Comparison of ENCODE assay signal across 19 mouse cellular contexts in the genomic region with DNA sequence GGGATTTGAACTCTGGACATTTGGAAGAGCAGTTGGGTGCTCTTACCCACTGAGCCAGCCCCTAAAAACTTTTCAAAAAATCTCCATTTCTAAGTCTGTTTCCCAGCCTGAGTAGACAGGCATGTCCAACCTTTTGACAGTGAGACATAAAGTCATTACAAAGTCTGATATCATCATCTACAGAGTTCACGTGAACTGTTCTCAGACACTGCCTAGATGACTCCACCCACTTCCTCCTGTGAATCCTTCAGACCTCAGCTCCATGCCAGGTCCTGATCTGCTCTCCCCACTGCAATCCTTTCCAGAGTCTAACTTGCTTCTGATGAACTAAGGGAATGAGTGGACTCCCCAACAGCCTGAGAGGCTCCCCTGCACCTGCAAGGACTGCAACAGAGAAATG. TPM values are rescaled to one million over a fixed set of nuclear protein-coding genes. Genes with fewer than 3 reads are reported as not detected.
A peak's percentile ranks its signal among the peaks of the same experiment; 100 is the strongest.
DNase-seq lines count a peak whose midpoint lies in the region; ATAC-seq lines count a peak whose summit lies in the region.
"Had no signal": no experiment of that assay in that cellular context is flagged by ENCODE, and none has a peak within 500 bp of the region (broad histone marks: within the 10 kb centered on the region; RNA-seq: fewer than 3 reads in every experiment).

No protein-coding gene starts in this region.

- ATAC-seq in megakaryocyte progenitor cell, adult 5-6 weeks (replicated peaks; ENCODE audit: poor library complexity) = peak; percentile 32
- no peak for ATAC-seq in inflammation-experienced regulatory T-cells, adult 6 months
- ATAC-seq: activated CD4-positive, CD25-positive, alpha-beta regulatory T cell, adult 4 months; forebrain, embryonic 14.5 days; hindbrain, postnatal 0 days; intestine, embryonic 16.5 days had no signal

- peak; percentile 14 for DNase-seq in cerebellum, adult 11-12 months
- DNase-seq in cerebellum, adult 11 months = no peak
- DNase-seq in 416B (ENCODE audit: low read depth) (peak; percentile 56), MN1 (ENCODE audit: low spot score) (peak; percentile 43)
- no peak for DNase-seq in adrenal gland, adult (ENCODE audit: inconsistent age in 2 of 2, low spot score in 1 of 2)
- DNase-seq in adrenal gland, postnatal 14 days = no peak
- DNase-seq: adrenal gland, adult 8-10 months; cerebellum, adult 2 months; cerebellum, postnatal 10 days; heart, adult 18-20 months; heart, postnatal 10 days; heart, postnatal 4 days; kidney, adult 8-10 months had no signal

RNA-seq across cellular contexts. Expression of gene Abcf1, which starts 2.6 kb away (rescaled TPM):
- total RNA-seq in megakaryocyte progenitor cell, adult 5-6 weeks (2015) = 46.1 and 50.1 TPM in 2 replicates
- total RNA-seq in megakaryocyte progenitor cell, adult 5-6 weeks (2017) = 150 and 251 TPM in 2 replicates
- 100 to 1,000 TPM; 113 to 143 (median 123) TPM for polyA plus RNA-seq in inflammation-experienced regulatory T-cells, adult 6 months (2017; shearing (Covaris generic))
- total RNA-seq in adrenal gland, postnatal 14 days (2021) = 92.5 and 100 TPM in 2 replicates

RNA-seq across cellular contexts. Expression of gene Gnl1, which starts 7.5 kb away (rescaled TPM):
- 10.0 and 12.4 TPM in 2 replicates for total RNA-seq in megakaryocyte progenitor cell, adult 5-6 weeks (2015)
- total RNA-seq in megakaryocyte progenitor cell, adult 5-6 weeks (2017) = 18.5 and 27.3 TPM in 2 replicates
- 1 to 10 TPM; 7.6 to 9.2 (median 8.8) TPM for polyA plus RNA-seq in inflammation-experienced regulatory T-cells, adult 6 months (2017; shearing (Covaris generic))
- 42.7 and 48.7 TPM in 2 replicates for total RNA-seq in adrenal gland, postnatal 14 days (2021)

RNA-seq across cellular contexts. Expression of gene Prr3, which starts 7.9 kb away (rescaled TPM):
- 18.5 and 20.3 TPM in 2 replicates for total RNA-seq in megakaryocyte progenitor cell, adult 5-6 weeks (2015)
- 11.9 and 13.3 TPM in 2 replicates for total RNA-seq in megakaryocyte progenitor cell, adult 5-6 weeks (2017)
- polyA plus RNA-seq in inflammation-experienced regulatory T-cells, adult 6 months (2017; shearing (Covaris generic)) = 10 to 100 TPM; 13.8 to 22.0 (median 19.8) TPM
- 24.3 and 24.7 TPM in 2 replicates for total RNA-seq in adrenal gland, postnatal 14 days (2021)

RNA-seq across cellular contexts. Expression of gene H2-T24, which starts 48.2 kb away (rescaled TPM):
- total RNA-seq in megakaryocyte progenitor cell, adult 5-6 weeks (2015) = 2.5 and 2.7 TPM in 2 replicates
- total RNA-seq in megakaryocyte progenitor cell, adult 5-6 weeks (2017) = 12.6 and 13.0 TPM in 2 replicates
- 10 to 100 TPM; 26.0 to 35.7 (median 32.8) TPM for polyA plus RNA-seq in inflammation-experienced regulatory T-cells, adult 6 months (2017; shearing (Covaris generic))
- 4.6 and 8.2 TPM in 2 replicates for total RNA-seq in adrenal gland, postnatal 14 days (2021)

RNA-seq across cellular contexts. Expression of gene Ppp1r10, which starts 55.9 kb away (rescaled TPM):
- total RNA-seq in megakaryocyte progenitor cell, adult 5-6 weeks (2015) = 75.7 and 80.1 TPM in 2 replicates
- 121 and 126 TPM in 2 replicates for total RNA-seq in megakaryocyte progenitor cell, adult 5-6 weeks (2017)
- polyA plus RNA-seq in inflammation-experienced regulatory T-cells, adult 6 months (2017; shearing (Covaris generic)) = 10 to 100 TPM; 49.4 to 63.1 (median 51.7) TPM
- 91.4 and 97.7 TPM in 2 replicates for total RNA-seq in adrenal gland, postnatal 14 days (2021)

Comparison
In these comparisons a context has a peak if more than half of its experiments do, and no peak if none do; other contexts are left out.
1. DNase-seq: peak in cerebellum, adult 11-12 months (single experiment), 416B (single experiment) and MN1 (single experiment); none in cerebellum, adult 11 months (single experiment), adrenal gland, adult (0 of 2) and adrenal gland, postnatal 14 days (single experiment).